Mouse (Mus musculus) heart, adult 9 months (tissue): ENCODE measurements at regions not wholly inside any gene's neighbourhood (a gene's known extent, or its start where the extent isn't known, plus 50 kb on each side); places are given as distances from the start of the nearest gene placed in this dataset.
"Not testable (repeated sequence)": the region's sequence is repeated elsewhere in the genome, so short reads cannot be mapped to it uniquely, and the experiment has no call there.

ENCODE experiments used
- DNase-seq, 2 experiments: peaks; one replicate each; pipeline ENCODE4 v3.0.0; 2022; ENCODE audit warnings: low spot score in 2 of 2

DNA sequence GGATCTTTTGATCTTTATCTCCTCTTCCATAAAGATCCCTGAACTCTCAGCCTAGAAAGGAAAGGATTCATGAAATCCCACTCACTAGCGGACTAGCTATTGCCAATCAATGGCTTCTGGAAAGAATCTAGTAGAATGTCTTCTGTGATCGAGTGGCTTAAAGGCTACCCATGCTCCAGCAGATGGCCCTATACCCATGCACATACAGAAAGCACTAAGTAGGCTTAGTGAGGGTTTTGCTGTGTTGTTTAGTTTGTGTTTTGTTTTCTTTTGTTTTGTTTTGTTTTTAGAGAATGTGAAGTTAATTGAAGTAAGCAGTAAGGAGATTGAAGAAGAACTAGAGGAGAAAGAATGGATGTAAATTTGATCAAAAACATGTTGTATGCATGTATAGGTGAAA, 187.5 kb downstream of the Kctd12 start:
- DNase-seq = peak in 1 of 2 experiments; percentile 13

DNA sequence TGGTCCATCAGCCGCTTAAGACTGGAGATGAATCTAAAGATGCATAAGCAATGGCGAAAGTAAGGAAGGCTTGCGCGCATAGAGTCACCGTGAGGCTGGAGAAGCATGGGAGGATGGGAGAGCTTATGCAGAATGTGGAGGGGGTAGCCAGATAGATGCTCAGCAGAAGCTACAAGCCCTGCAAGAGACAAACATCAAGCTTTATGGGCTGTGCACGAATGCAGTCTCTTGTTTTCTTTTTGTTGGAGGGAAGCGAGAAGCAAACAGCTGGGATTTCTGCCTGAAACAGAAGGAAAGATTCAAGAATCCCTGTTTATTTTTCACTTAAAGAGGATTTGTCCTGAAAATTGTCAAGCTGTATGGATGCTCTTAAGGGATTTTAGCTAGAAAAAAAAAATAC, 188.7 kb downstream of the Kctd12 start:
- DNase-seq = no peak

DNA sequence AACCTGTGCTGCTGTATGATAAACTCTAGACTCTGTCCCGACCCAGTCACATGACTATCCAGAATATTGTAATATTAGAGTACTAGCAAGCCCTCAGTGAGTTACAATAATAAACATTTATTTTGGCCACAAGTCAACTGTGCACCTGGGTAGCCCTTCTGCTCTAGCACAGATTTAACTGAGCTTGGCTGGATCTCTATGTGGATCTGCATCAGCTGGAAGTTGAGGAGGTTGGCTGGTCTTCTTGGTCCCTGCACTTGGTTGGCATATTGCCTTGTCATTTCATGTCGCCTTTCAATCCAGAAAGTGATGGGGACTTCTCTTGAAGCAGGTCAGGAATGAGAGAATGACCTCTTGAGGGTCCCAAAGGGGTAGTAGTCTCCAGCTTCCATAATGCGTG, 191.5 kb downstream of the Kctd12 start:
- DNase-seq = no peak

DNA sequence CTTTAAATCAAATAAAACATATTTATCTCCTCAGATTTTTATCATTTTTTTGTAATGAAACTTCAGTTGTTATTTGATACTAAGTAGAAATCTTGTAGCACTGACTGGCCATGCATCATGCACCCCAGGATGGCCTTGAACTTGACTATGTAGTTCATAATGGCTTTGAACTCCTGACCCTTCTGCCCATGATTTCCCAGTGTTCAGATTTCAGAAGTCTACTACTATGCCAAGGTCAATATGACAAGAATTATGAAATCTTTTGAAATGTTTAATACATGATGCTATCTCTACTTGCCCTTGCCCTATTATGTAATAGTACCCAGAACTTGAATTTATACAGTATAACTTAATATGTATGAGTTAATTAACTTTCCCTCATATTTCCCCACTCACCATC, 200.2 kb downstream of the Kctd12 start:
- no peak for DNase-seq

DNA sequence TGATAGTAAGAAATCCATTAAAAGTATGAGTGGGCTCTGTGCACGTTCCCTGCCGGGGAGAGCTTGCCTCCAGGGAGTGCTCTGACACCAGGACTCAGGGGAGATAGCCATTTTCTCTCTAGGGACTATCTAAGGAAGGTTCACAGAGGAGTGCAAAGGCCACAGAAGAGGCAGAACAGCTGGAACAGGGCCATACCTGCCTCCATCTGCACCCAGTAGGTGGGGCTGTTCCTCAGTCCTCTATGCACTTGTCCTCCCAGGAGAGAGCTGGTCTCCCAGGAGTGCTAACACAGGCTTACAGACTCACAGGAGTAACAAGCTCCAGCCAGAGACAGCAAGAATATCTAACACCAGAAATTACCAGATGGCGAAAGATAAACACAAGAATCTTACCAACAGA, 212.7 kb downstream of the Kctd12 start:
- DNase-seq = peak; percentile 49 to 61

DNA sequence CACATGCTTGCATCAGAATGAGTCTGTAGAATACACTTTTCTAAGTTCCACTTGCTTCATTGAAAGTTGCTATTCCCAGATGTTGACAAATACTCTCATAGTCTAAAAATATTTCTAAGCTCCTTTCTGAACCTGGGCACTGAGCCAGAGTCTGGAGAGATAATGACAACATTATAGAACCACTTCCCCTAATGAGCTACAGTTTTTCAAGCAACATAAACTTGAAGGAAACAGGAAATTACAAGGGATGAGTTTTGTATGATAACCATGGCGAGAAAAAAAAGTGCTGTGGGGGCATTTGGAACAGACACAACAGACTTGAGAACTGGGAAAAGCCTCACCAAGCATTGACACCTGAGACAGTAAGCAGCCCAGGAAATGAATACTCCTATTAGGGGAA, 233.8 kb downstream of the Kctd12 start:
- peak in 1 of 2 experiments; percentile 4 for DNase-seq

DNA sequence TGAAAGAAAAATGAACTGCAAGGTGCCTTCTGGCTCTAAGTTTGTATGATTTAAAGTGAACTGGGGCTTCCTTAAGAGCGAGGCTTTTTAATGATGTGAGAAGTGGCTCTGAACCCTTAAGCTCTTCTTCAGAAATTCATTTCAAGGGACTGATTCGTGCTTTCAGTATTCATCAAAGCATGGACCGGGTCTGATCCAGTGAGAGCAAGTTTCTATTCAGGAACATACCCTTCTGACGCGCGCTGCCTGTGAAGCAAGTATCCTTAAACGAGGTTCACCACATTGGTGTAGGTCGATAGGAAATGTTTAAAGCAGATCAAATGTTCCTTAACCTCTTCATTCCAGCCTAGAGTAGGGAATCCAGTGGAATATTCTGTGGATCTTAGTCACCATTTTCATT, 240.1 kb downstream of the Kctd12 start:
- DNase-seq = no peak

DNA sequence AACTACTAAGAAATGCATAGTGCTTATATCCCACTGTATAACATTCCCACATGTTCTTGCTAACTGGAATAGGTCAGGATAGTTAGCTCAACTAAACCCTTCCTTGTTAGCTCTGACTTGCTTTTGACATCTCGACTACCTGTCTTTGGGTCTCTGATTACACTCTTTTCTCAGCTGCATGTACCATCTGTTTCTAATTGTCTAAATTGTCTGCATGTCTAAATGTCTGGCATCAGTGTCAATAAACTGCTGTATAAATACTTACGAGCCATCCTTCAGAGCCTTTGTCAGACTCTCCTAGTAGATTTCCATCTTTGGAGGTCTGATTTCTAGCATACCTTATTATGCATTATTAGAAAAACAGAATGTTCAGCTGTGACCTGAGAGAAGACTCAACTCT, 245.8 kb downstream of the Kctd12 start:
- DNase-seq = no peak

DNA sequence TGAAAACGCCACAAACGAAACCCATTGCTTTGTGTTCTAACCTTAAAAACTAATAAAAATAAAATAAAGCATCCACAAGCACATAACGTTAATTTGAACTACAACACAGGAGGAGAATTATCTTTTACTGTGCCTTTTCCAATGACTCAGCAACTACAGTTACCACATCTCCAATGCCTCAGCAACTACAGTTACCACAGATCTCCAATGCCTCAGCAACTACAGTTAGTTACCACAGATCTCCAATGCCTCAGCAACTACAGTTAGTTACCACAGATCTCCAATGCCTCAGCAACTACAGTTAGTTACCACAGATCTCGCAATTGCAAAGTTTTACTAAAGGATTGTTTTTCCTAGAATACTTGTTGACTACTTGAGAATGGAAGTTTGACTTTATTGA, 248.7 kb downstream of the Kctd12 start:
- not testable (repeated sequence) for DNase-seq

DNA sequence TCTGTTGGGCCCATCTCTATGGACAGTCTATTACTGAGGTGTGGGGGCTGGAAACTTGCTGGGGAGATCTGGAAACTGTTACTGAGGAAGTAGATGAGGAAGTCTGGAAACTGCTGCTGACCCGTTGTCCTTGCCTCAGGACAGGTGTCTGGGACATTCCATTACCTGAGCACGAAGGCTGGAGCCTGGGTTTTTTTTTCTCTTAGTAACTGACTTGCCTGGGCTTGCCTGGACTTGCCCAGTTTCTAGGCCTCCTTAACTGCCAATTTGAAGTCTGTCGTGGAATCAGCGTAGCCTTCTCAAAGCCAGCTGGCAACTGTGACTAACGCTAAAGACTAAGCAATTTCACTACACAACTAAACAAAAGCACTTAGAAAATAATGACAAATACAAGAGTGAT, 250.7 kb downstream of the Kctd12 start:
- DNase-seq = no peak

DNA sequence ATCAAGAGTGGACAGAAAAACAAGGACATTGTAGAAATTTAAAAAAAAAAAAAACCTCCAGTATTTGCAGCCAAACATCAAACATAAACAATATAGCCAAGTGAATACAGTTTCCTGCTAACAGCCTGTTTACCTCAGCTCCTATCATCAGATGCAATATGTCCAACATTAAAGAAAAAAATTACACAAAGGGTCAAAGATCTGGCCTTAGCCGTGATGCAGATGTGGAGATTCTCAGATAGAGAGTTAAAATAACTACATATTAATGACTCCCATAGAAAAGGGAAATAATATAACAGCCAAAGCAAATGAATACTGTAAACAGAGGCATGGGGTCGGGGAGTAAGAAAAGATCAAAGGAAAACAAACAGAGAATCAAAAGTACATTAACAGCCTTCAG, 259.8 kb downstream of the Kctd12 start:
- DNase-seq = no peak

DNA sequence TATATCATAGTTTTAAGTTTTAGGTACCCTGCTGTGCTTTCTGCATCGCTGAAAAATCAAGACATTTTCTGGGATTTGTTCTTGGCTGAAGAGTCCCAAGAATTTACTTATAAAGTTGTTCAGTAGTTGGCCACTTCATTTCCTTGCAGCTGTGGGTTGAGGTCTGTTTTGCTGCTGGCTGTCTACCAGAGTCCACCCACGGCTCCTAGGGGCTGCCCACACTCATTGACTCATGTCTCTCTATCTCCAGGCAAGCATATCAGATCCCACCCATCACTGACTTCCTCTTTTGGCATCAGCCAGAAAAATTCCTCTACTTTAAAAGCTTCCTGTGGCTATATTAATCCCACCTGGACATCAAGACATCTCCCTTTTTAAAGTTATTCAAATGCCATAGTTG, 263.9 kb downstream of the Kctd12 start:
- DNase-seq = no peak

DNA sequence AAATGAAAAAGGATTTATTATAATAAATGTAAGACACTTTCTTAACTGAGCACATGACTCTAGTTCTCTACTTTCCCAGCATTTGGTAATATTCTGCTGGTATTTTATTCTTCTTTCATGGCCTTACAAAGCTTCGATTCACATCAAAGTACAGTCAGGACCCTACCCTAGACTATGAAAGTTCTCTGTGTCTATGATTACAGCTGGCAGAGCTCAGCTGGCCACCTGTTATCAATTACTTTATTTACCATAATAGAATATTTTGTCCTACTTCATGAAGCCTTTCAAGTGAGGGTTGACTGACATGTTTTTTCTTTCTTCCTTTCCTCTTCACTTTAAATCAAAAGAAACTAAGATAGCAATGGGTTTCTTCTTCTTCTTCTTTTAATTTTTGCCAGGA, 269.8 kb downstream of the Kctd12 start:
- no peak for DNase-seq

DNA sequence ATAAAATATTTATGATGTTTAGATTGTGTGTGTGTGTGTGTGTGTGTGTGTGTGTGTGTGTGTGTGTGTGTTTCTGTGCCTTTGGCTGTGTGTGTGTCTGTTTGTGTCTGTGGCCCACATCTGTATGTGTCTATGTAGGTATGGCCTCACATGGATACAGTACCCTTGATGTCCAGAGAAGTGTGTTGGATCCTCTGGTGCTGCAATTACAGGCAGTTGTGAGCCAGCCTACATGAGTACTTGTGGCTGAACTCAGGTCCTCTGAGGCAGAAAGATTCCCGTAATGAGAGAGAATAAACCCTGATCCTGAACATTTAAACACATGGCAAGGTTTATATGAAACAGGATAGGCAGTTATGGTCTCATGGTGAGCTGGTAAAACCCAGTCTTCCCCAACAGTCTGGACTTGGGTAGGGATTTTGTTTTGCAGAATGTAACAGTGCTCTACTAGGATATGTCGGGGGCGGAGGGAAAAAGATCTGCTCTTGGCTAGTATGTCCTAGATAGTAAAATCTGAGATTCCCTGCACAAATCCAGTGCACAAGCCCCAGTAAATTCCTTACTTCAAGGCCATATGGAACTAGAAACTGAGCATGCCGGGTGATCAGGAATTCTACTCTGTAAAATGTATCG, 275.6 kb downstream of the Kctd12 start:
- DNase-seq = no peak

DNA sequence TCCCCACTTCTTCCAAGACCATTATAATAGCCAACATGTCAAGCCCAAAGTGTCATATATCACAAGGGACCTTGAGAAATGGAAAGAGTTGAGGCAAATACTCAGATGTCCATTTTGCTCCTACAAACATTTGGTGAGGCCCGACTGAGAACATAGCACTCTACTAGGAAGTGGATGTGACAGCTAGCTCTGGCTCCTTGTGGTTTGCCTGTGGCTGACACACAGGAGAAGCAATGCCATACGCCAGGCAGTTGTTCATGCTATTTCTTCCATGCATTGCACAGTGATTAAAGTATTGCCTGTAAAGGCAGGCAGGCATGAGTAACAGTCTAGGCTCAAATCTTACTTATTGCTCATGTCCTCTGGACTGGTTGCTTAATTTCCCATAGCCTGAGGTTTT, 281.3 kb downstream of the Kctd12 start:
- no peak for DNase-seq

DNA sequence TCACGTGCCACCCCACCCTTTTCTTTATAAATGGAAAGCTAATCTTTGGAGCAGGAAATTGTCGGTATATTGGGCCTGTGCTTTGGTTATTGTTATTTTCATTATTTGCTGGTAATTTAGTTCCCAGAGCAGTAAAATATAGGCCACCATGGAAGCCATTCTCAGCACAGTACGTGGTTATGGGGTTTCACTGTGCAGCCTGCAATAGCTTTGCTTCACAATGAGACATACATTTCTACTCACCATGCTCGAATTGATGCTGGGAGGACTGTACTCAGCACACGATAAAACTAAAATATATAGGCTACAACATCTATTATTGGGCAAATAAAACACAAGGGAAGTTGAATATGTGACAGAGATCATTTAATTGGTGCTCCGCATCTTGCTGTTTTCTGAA, 282.0 kb downstream of the Kctd12 start:
- no peak for DNase-seq

DNA sequence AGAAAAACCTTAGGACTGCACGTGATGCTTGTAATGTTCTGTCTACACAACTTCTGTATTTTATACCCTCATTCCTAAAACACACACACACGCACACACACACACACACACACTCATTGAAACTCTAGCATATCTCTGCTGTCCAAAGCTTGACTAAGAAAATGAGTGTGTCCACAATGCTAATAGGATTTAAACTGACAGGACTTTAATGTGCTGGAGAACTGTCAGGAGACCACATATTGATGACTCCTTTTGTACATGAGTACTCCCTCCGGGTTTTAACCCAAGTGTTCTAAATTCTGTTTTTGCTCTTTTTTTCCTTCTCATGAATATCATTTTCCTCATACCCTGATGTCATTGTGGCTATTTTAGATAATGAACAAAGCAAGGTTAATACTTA, 283.4 kb downstream of the Kctd12 start:
- DNase-seq = no peak

DNA sequence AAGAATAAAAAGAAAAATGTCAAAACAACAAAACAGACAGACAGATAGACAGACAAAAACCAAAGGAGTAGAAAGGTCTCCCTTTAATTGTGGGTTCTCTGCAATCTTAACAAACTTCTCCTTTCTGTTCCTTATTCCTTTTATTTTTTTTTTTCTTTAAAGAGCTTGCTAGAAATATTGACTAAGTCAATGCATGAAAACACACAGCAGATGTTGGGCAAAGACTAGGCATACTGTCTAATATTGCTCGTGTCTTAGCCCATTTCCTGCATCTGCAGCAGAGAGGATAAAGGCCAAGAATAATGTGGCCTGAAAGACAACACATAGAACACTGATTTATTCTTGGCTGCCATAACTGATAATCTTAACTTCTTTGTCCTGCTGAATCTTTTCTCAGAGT, 295.6 kb downstream of the Kctd12 start:
- DNase-seq = no peak

DNA sequence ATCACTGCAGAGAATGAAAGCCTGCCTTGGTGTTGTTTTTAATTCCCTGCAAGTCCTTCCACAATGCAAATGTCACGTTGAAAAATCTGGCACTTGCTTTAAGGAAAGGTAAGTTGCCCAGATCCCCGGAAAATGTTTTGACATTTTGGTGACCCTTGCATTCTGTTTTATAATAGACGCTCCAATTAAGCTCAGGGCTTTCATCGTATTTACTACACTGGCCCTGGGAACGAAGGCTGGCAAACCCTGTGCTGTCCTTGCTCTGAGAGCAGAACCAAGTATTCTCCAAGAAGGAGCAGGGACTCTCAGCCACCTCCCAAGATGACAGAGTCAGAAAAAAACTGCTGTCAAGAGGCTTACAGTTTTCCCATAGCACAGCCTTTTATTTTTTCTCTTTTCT, 305.9 kb downstream of the Kctd12 start:
- DNase-seq = no peak

DNA sequence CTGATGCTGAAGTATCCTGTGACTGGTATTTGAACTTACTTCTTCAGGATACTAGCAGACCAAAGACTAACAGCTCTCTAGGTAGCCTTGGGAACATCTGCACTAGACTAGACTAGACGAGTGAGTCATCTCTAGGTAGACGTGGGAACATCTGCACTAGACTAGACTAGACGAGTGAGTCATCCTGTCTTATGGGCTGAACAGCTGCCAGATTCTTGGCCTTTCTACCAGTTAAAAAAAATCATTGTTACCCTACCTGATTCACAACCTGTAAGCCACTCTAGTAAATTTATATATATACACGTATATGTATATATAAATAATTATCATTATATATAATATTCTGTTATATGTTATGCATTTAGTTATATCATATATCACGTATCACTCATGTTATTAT, 307.8 kb downstream of the Kctd12 start:
- no peak for DNase-seq

DNA sequence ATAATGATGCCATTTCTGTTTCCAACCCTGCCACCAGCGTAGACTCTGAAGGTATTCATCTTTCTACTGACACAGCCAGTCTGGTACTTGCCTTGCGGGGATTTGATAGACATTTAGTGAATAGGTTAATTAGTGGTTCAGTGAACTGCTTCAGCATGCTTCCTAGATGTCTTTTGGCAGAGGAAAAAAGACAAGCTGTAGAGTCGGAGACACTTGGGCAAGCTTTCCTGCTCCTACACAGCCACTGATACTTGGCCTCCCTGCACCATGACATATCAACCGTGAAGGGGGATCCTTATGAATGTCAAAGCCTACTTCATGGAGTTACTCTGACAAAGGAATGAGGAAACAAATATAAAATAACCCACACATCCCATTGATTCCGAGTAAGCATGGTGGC, 308.7 kb downstream of the Kctd12 start:
- DNase-seq = no peak

DNA sequence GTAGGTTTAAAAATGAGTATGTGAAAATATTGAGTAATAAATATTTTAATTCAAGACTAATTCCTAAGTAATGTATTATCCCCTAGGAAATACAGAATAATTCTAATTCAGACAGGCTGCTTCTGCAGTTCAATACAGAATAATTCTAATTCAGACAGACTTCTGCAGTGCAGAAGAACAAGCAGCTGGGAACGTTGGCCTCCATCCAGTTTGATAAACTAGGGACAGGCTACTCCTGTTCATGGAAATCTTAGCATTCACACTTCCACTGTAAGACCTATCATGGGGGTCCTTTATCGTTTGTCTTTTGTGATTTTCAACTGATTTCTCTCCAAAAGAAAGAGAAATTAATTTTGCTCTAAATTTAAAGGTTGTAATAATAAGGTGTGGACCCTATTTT, 319.2 kb downstream of the Kctd12 start:
- no peak for DNase-seq

DNA sequence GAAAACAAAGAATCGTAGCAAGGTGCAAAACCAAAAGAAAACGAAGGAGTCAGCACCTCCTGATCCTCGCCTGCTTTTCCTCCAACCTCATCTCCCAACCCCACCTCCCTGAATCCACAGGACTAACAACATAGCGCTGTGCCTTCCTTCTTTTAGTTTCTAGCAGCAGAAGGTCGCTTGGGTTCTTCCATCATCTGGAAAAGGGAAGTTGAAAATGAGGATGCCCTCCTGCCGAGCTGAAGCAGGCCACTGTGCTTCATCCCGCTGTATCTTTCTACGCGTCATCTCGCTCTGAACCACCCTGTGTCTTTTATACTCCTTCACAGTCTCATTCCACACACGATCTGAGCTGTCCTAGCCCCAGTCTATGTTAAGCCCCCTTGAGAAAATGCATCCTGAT, 322.1 kb downstream of the Kctd12 start:
- no peak for DNase-seq

DNA sequence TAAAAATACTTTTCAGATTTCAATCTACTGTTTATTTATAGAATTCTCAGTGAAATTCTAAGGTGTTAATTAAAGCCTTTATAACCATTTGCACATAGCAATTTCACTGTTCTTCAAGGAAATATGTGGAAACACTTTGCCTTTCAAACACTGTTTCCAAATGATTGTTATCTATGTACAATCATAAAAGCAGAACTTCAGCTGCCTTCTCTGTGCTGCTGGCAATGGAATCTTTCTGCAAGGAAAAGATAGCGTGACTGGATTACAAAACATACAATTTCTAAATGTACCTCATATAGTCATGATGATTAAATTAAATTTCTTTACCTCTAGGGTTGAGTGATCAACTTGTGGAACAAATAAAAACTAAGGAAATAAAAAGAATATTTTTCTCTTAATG, 326.2 kb downstream of the Kctd12 start:
- DNase-seq = no peak

DNA sequence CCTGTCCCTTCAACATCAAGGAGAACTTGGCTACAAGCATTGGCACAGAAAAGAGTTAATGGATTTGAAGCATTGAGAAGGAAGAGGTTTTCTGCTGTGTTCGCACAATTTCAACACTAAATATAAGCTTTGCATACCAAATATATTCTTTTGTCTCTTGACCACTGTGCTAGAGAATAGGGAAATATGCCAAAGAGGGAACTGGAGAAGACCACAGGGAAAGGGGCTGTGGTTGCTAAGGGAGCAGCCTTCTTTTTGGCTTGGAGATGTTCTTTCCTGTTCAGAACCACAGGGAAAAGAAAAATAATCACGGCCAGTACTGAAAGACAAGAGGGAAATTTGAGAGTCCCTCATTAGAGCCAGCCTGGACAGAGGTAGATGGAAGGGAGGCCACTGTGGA, 352.8 kb downstream of the Kctd12 start:
- no peak for DNase-seq
